Mouse (Mus musculus) neural tube, embryonic 10.5 days (tissue): ENCODE measurements at regions not wholly inside any gene's neighbourhood (a gene's known extent, or its start where the extent isn't known, plus 50 kb on each side); places are given as distances from the start of the nearest gene placed in this dataset.

Experiments
- DNase-seq: peaks from one replicate; pipeline ENCODE4 v3.0.0-alpha.2; 2017; ENCODE audit warnings: low spot score; ENCODE audit errors: extremely low spot score

DNA sequence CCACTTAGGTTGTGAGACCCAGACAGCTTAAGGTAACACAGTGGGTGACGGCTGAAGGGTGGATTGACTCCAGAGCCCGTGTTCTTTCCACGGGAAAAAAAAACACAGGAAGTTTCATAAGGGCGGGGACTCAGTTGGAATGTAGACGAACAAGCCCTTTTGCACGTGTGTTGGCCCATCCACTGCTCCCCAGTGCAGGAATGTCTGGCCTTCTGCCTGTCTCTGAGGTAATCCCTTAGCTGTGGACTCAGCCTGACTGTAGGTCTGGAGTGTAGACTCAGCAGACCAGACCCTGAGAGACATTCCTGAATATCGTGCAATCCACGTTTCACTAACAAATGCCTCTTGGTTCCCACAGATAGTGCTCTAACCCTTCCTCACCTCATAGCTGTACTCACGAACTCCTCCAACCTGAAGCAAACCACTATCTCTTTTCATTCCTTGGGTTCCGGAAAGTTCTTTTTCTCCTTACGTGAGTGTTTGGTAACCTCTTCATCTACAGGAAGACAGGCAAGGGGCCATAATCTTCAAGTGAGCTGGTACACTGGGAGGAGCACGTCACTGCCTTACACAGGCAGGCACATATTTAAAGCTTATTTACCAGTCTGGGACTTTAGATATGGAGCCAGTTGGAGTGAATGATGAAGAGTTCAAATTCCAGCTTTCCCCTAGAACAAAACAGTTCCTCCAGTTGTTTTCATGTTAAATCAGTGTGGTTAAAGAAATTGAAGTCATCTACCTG lies 205.6 kb upstream of the Bcor start:
- DNase-seq, result no peak

DNA sequence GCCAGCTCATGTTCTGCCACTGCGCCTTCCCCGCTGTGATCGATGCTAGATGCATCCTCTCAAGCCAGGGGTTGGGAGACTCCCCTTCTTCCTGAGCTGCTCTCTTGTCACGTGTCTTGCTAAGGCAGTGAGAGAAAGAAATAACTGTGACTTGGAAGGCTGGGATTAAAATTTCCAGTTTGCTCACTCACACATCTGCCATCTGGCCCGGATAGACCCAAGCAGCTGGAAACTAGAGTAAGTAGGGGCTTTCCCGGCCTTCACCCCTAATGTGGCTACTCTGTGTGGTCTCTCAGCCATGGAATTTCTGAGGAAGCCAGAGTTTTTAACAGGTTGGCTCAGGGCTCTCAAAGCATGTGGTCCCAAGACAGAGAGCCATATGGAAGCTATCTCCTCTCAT lies 206.6 kb upstream of the Bcor start:
- no peak for DNase-seq

DNA sequence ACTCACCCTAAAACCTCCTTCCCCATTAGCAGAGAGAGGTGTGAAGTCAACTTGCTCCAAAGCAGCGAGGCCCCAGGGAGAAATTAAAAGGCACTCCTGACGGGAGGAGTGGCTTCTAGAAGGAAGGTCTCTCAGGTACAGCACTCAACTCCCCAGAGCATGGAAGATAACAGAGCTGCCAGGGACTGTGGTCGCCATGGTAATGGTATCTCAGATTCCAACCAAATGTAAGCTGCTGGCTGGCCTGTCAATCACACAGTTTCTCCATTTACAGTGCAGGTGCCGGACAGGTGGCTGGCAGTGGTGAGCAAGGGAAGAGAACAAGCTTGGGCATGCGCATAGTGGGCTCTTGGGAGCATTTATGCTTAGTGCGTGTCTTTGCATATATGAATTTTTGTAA lies 213.5 kb upstream of the Bcor start:
- no peak for DNase-seq

DNA sequence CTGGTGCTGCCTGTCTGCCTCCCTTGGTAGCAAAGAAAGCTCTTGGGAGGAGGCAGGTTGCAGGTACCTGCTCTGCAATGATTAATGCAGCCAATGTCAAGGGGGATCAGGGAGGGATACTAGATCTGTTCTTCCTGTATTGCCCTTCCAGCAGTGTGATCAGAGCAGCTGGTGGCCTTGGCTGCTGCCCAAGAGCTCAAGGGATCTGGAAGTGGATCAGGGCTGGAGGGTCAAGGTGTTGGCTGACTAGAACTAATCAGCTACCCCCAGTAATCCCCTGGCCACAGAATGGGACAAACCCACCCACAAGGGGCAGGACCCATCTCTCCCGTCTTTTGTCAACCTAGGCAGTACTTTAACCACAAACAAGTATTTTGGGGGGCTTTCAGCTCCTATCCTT lies 211.8 kb upstream of the Atp6ap2 start:
- DNase-seq, result no peak

DNA sequence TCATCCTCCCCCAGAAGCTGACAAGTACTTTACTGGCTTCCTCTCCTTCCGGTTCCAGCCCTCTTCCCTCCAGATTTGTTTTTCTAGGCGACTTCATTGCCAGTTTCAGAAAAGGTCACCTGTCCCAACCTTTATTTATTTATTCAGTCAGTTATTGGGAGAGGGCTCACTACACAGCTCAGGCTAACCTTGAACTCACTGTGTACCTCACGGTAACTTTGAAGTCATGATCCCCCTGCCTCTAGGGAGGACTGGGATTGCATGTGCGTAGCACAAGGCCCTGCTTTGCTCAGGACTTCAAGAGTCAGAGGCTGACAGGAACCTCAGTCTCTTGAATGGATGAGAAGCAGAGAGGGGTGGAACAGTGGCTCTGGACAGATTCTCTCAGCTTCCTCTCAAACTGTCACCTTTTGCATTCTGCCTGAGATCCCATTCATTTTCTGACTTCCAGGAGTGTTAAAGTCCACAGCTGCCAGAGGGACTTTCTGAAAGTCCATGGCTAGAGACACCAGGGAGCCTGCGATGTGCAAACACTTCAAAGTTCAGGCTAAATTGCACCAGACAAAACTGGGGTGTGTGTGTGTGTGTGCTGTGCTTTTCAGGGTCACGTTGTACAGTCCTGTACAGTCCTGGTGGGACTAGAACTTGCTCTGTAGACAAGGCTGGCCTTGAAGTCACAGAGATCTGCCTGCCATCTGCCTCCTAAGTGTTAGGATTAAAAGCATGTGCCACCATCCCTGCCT lies 211.2 kb upstream of the Atp6ap2 start:
- no peak for DNase-seq

DNA sequence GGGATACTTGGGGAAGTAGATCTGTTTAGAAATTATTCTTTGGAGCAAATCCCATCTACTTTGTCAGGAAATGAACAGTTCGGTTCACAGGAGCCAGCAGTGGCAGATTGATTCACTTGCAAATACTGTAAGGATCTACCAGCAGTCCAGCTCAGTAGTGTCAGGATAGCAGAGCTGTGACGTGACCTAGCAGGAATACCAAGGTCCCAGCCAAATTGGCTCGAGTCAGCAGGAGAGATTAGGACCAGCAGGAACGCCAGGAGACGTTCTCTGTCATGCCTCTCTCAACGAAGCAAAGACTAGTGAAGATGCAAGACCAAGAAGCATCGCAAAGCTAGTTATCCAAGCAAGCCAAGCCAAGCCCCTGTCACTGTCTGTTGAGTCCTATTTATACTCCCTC lies 210.2 kb upstream of the Atp6ap2 start:
- no peak for DNase-seq

DNA sequence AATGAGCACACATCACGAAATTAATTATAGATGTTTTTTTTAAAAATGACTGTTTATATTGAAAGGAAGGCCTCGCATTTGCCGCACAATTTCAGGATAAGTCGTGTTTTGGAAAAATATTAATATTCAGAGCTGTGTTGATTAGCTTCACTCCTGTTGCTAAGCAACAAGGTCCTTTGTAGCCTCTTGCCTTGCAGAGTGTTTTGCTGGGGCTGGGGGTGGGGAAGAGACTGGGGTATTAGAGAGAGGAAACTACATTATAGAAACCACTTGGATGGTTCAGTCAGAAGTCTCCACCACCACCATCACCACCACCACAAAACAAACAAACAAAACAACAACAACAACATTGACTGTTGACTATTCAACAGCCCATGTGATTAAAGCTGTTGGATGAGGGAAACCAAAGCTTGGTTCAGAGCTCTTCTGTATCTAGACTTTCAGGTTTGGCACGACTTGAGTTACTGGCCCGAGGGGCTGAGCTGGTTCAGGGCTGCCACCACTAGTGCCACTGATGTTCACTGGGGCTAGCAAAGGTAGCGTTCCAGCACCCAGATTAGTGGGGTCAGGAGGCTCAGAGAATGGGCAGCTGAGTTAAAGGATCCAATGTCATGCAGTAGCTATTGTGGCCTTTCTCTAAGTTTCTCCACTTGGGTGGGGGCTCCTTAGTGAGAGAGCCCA lies 195.3 kb upstream of the Atp6ap2 start:
- DNase-seq, result no peak

DNA sequence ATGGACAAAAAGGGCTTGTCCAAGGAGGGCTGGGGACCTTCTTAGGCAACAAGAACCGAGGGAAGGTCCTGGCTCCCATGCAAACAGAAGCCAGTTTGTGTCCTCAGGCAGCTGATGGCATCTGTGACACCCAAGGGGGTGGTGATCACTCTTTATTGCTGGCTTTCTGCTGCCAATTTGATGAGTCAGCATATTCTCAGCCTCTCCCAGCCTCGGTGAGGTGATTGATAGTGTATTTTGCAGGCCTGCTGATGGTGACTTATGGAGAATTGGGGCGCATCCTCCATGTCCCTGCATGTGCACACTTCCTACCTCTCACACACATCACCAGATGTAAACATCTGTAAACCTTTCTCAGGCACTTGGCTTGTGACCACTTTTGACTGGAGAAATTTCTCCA lies 178.3 kb upstream of the Atp6ap2 start:
- DNase-seq, result no peak

DNA sequence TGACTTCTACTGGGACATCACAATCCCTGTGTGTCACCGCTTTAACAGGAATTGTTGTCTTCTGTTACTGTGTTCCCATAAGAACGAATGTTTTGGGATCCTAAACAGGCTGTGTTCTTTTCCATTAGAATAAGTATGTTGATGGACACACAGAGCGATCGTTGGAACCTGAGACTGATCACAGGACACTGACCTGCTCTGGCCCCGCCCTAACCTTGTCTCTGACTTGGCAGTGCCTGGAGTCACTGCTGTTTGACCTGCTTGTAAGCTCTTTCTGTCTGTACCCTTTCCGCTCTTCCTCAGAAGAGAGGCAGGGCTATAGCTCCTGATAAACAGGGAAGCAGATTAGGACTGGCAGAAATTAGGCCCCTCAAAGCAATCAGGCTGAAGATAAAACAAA lies 162.0 kb upstream of the Atp6ap2 start:
- DNase-seq, result no peak

DNA sequence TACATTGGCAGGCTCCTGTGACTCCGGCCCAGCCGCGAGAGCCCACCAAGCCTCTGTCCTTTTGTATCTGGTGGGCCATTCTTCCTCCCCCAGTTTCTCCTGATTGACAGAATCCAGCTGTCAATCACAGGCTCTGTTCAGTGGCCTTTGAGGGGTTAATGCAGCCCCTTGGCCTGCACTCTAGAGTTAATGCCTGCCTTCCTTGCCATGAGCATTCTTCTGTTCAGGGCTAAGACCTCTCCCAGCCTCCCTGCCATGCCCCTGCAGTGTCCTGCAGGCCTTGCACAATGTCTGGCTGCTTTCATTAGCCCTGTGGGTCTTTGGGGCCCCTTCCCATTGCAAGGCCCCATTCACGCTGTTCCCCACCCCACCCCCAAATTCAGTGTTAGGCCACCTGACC lies 160.9 kb upstream of the Atp6ap2 start:
- no peak for DNase-seq

DNA sequence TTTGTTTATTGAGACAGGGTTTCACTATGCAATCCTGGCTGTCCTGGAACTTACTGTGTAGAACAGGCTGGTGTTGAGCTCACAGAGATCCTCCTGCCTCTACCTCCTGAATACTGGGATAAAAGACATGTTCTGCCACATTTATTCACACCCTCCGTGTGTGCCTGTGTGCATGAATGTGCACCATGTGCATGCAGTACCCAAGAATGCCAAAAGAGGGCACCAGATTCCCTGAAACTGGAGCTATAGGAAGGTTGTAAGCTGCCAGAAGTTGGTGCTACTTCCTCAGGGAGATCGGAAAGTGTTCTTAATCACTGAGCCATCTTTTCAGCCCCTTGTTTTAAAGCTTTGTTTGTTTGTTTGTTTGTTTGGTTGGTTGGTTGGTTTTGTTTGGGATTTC lies 155.3 kb upstream of the Atp6ap2 start:
- no peak for DNase-seq

DNA sequence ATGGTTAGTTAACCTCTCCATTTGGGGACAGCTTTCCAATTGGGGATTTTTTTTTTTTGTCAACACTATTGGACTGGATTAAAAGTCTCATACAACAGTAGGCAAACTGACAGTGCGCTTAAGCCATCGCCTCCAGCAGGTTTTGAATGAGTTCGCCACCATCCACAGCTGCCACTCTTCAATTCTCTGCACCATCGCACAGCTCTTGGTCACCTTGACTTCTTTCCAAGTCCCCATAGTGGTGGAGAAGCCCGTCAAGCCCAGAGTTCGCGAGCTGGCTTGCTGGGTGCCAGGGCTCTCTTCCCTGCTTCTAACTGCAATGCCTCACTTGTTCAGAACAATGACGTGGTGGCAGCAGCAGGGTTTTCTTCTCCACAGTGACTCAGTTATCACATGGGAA lies 151.9 kb upstream of the Atp6ap2 start:
- no peak for DNase-seq

DNA sequence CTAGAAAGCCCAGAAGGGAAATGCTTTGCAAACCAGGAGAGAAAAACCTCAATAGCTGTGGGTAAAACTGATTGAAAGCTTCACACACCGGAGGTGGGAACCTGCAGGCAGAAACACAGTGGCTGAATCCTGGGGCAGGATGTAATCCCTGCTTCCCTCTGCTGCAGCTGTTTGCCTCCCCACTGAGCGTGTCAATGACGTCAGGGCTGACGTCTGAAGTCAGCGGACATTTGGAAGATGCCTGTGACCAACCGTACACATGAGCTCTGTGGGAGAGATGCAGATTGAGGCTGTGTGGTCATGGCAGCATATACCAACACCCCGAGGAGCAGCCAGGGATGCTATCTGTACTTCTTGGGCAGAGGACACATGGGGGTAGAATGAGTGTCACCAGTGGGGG lies 151.5 kb upstream of the Atp6ap2 start:
- DNase-seq, result no peak

DNA sequence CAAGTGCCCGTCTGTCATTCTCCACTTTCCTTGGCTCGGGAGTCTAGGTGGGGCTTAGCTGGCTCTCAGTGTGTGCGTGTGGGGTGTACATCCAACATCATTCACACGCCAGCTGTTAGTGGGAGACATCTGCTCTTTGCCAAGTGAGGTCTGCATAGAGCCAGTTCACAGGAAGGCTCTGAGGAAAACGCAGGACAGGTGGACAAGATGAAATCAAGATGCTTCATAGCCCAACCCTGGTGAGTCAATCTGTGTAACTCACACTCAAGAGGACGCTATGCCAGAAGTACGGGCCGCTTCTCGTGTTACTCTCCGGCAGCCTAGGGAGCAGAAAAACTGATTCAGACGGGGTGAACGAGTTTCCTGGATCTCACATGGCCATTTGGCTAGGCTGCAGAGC lies 148.2 kb upstream of the Atp6ap2 start:
- no peak for DNase-seq

DNA sequence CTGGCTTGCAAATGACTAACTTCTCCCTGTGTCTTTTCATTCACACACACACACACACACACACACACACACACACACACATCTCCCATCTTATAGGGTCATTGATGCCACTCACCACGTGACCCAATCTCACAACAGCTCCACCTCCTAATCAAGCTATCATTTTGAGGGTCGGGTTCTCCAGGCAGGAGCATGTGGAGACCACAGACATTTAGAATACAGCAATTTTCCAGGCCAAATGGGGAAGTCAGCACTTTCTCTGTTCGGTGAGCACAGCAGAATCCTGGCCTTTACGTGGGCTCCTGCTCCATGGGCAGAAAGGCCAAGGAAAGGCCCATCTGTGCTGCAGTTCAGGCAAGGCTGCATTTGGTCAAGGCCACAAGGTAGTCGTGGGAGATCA lies 143.8 kb upstream of the Atp6ap2 start:
- no peak for DNase-seq

DNA sequence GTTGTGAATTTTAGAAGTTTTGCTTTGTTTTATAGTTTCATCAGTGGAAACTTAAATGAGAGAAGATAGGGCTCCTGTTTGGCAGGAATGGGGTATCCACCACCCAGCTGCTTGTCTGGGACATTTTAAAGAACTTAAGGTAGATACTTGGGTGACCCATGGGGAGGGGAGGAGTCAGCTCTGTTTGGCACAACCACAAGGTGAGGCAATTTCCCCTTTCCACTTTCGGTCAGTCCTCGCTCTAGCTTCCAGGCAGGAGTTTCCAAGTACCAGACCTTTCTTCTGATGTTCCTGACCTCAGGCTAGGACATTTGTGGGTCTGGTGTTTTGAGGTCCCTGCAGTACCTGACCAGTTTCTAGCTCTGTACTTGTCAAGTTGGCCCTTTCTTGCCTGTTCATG lies 142.5 kb upstream of the Atp6ap2 start:
- no peak for DNase-seq

DNA sequence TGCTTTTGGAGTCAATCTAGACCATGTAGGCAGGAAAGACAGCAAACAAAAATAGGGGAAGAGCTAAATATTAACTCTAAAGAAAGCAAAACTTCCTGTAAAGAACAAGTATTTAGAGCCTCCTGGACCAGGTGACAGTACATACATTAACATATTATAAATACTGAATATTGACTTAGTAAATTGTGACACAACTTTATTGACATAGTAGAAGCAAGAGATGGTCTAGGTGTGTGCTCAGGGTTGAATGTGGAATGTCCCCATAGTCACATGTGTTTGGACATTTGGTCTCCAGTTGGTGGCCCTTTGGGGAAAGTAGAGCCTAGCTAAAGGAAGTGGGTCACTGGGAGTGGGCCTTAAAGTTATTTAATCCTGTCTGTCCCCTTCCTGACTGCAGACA lies 139.6 kb upstream of the Atp6ap2 start:
- no peak for DNase-seq

DNA sequence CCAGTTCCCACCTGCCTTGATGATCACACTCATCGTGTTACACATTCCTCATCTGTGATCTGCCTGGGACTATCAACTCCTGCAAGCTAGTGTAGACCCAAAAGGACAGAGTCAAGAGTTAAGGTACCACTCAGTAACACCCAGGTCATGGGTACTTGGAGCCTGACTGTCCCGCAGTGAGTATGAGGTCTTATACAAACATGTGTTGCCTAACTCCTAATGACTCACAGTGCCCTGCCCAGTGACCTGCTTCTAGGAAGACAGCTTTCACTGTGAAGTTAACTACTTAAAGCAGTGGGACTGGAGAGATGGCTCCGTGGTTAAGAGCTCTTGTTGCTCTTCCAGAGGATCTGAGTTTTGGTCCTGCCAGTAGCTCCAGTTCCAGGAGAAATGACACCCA lies 137.9 kb upstream of the Atp6ap2 start:
- no peak for DNase-seq

DNA sequence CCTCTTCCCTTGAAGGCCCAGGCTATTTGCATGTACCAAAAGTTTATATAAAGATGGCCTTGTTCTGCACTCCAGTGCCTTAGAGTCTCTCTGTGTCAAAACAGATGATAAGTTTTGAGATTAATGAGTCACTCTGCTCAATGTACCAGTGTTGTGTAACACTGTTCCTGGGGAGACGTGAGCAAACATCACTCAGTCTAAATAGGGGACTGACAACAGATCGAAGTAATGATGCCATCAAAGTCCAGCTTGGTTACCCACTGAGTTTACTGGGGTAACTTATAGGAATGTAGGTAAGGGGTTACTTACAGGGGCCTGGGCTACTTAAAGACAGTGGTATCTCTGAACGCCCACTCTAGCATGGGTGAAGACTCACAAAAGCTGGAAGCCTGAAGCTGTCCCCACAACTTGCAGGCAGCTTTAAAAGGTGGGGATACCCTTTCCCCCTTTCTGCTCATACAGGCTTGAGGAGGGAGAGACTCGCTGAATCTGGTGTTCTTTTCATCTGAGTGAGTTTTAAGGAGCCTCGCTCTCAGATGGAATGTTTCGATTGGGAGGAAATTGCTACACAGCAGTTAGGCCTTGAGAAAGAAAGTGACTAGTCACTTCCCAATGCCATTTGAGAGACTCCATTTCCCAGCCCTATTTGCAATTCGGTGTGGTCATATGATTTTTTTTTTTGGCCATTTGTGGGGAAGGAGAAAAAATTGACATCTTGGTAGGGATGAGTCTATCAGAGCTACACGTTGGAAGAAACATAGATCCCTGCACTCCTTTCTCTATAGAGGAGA lies 134.4 kb upstream of the Atp6ap2 start:
- DNase-seq, result no peak

DNA sequence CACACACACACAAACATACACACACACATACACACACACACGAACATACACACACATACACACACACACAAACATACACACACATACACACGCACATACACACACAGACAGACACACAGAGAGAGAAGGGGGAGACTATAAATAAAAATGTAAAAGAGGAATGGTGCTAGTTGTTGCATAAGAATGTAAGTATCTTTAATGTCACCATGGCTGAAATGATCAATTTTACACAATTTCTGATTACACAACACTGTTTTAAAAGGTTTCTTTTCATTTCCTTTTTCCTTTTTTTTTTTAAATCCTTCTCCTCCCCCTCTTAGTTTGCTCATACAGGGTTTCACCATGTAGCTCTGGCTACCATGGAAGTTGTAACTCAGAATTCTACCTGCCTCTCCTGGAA lies 125.9 kb upstream of the Atp6ap2 start:
- no peak for DNase-seq

DNA sequence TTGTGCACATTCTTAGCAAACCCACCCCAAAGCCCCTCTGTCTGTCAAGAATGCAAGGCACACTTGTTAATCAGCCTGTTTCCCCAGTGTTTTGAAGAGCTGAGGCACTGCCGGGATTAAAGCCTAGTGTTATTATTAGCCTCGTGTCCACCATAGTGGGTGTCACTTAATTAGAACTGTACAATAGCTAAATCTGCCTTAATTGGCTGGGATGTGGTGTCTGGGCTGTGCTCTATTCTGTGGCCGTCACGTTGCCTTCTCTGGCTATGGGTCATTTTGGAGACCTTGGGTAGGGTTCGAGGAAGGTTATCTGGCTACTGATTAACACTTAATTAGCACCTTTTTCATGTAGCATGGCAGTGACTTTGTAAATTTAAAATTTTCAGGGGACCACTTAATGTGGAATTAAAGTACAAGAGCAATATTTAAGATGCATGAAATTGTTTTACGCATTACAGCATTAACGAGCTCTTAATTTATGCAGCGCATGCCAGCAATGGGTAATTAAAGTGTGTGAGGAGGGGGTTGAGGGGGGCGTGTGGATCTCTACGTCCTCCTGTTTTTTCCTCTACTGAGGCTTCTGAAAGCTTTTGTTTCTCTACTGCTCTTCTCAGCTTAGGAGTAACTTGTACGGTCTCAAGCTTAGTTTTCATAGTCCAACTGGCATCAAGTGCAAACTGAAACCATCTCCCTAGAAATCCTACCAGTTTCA lies 124.5 kb upstream of the Atp6ap2 start:
- no peak for DNase-seq
